Mouse (Mus musculus): ENCODE measurements at regions not wholly inside any gene's neighbourhood (a gene's known extent, or its start where the extent isn't known, plus 50 kb on each side); places are given as distances from the start of the nearest gene placed in this dataset.

DNA sequence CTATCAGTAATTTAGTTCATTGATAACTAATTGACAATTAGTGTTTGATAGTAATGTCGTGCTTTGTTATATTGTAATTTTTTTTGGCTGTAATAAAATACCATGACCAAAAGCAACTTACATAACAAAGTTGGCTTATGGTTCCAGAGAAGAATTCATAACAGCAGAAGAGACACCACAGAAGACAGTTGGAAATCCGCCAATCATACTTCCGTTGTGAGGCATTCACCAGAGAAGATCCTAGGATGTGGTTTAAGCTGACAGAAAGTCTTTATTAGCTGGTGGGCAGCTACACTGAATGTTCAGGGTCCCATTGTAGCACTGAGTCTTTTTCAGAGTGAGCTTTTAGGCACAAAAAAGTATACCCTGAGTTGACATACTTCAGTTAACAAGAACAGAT is 109.9 kb downstream of the Sec23a start:
- DNase-seq: no peak

DNA sequence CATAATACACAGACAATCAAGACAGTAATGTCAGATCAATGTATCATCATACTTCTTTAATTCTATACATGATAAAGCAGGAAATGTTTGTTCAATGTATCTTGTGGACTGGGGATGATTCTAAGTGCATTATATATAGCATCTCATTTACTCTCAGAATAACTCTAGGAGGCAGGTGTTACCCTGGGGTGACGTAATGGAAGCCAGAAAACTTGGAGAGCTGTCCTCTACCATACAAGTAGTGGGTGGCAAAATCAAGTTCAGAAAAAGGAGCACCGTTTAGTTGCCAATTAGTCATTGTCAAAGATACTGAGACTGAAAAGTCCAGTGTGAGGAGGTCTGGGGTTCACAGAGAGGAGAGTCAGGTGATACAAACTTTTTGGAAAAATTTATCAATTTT is 136.0 kb downstream of the Sec23a start:
- DNase-seq: no peak

DNA sequence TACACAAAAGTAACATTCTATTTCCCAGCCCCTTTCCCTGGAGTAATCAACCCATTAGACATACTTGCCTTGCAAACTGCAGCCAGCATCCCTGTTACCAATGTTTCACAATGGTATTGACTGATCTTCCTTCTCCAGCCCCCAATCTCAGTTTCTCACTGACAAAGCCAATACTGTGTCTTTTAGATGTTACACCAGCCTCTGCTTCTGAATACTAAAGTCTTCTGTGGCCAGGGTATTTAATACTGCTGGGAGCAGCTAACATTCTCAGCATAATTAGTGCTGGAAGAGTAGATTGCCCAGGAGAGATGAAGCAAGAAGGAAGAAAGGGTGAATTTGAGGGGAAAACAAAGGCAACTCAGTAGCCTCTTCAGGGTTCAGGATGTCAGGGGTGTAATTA is 139.4 kb downstream of the Sec23a start:
- DNase-seq: no peak

DNA sequence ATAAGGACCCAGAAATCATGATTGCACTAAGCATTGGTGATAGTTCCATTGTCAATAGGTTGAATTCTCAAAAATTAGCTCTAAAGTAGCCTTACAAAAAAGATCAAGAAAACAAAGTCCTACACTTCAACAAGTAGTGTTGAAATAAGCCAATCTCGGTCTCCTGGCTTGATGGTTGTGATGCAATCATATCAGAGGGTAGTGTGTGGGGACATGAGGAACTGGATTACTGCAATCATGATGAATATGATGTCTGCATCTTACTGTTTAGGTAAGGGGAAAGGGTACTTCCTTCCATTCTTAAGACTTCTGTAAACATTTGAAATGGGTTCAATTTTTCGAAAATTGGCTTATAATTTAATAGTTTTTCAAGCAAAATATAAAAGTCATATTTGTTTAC is 155.3 kb downstream of the Sec23a start:
- DNase-seq: no peak

DNA sequence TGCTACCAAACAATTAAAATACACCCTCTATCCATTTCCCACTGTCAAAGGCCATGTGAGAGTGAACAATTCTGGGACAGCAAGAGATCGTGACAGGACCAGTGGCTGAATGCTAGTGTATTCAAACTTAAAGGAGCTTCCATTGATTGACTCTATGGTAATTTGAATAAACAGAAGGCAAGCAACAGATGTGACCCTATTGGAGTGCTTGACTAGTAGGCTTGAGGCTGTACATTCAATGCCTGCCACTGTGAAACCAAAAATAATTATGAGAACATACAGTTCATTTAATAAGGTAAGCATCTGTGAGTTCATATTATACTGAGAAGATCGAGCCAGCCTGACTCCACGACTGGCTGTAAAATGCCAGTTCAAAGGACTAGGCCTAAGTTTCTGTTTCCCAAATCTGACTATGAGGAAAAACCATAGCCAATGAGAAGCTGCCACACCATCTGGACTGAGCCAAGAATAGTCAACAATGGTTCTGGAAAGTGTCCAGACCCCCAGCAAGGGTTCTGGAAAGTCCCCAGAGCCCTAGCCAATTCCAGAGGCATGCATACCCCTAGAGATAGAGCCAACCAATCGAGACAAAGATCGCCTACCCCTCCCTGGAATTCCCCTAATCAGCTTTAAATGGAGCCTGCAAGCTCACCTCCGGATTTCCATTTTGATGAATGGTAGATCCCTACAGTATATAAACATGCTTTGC is 160.0 kb downstream of the Sec23a start:
- DNase-seq: no peak

DNA sequence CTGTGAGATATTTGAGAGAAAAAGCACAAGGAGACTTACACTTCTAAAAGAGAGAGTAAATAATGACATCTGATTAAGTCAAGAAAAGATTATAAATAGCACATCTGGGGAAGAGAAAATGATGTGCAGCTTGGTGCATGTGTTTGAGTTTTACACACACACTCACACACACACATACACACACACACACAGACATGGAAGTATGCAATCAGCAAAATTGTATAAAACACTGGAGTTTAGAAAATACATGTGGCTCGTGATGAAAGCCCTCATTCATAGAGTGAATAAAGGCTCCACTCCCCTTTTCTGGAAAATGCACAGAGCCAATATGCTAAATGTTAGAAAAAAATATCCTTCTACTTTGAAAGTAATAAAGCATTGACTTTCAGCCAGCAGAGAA is 182.2 kb downstream of the Sec23a start:
- no peak for DNase-seq

DNA sequence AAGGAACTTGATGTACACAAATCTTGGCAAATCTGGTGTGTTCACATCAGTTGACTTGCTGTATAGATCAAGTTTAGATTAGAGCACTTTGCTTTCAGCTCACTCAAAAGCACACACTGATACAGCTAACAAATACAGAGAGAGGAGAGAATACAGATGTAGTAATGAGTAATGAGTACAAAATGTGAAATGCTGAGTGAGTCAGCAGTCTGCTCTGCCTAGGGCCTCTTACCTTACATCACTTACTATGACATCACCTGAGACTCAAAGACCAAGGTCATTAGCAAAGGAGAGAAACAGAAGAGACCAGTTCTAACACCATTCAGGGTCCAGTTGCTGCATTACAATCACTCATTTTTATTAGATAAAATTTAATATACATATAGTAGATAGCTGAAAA is 184.0 kb downstream of the Sec23a start:
- DNase-seq: no peak

DNA sequence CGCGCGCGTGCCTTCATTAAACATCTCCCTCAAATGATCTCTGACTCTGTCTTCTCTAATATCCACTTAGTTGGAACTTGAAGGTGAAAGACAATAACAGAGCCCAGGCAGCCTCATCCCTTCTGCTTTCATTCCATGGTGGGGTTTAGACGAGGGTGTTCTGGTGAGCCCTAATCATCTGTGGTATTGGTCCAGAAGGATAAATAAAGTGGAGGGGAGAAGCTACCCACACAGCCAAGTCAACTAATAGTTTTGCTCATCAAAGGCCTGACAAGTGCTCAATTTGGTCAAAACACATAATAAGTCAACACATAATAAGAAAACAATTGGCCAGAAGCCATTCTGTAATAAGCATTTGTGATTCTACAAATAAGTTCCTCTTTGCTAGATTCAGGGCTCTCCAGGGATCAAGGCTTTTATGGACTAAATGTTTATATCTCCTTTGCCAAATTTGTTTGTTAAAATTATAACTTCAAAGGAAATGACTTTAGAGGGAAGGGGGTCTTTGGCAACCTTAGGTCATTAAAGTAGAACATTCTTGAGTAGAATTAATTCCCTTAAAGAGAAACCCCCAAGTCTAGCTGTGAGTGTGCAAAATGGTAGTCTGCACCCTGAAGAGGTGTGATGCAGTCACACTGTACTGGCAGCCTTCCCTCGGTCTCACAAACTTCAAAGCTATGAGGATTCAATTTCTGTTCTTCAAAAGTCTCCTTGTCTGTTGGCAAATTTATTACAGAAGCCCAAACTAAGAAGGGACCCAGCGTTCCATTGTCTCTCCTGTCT is 186.5 kb downstream of the Sec23a start:
- DNase-seq: no peak

DNA sequence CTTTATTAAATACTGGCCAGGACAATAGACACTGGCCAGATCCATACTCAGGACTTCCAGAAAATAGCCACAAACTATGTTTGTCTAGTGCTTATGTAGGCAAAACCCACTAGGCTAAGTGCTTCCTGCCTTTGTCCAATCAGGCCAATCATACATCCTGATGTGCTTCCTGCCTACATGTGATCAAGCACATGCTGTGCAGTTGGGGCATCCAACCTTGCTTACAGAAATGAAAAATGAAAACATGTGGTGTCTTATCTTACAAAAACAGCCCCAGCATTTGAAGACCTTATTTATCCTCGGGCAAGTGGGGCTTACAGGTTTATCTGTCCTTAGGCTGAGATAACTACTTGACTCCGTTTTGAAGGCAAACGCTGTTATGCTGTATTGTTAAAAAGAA is 188.8 kb downstream of the Sec23a start:
- no peak for DNase-seq

DNA sequence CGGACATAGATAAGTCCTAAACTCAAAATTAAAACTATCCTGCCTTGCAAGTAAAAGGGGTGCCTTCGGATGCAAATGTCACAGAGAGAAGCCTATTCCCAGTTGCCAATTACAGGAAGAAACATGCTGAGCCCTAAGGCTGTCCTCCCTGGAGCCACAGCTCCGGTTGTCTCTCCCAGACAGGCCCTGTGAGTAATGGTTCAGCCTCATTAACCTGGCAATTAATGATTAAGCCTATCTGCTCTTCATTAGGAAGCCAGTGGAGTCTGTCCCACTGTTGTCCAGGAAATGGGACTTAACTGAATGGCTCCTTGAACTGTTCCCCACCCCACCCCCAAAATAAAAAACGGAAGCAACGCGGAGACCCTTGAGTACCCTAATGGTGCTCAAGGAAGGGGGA is 207.7 kb downstream of the Sec23a start:
- no peak for DNase-seq

DNA sequence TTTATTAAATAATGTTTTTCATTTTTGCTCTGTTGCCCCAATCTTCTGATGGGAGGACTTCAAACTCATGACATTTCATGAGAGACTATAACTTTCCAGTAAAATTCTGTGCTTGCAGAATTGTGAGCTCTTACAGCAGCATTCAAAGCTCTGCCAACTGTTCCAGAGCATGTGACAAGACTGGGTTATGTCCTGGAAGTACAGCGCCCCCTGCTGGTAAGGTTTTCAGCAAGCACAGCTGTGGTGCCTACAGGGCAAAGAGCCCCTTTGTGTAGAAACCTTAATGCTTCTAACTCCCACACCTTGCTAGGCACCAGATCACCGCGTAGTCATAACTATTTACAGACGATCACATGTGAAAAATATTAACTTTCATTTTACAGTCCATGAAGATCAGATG is 209.4 kb downstream of the Sec23a start:
- peak; percentile 91 for DNase-seq

Data from adrenal gland, postnatal 10 days (tissue).